Mouse (Mus musculus): Measurements from ENCODE around the gene Ksr1. TPM values are rescaled to one million over a fixed set of nuclear protein-coding genes. Genes with fewer than 3 reads are reported as not detected.

Gene Ksr1
- total RNA-seq (2023): 31.3 and 36.4 TPM in 2 replicates

DNA sequence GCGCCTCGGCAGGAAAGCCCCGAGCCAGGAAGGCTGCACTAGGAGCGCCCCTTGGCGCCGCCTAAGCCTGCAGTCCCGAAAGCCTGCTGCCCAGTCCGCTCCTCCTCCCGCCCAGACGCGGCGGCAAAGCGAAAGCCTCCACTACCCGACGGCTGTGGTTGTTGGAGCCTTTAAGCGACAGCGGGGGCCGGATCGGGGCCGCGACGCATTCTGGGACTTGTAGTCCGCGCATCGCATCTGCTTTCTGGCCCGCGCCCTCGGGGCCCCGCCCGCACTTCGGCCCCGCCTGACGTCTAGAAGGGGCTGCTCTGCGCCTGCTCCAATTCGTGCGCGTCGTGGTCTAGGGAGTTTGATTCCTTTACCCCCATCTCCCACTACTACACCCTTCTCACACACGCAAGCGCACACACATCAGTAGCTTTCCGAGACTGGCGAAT, at the start of gene Ksr1:
TSS of gene Ksr1 (minus strand) at position 77 of the 437 bp plus-strand sequence.

DNA sequence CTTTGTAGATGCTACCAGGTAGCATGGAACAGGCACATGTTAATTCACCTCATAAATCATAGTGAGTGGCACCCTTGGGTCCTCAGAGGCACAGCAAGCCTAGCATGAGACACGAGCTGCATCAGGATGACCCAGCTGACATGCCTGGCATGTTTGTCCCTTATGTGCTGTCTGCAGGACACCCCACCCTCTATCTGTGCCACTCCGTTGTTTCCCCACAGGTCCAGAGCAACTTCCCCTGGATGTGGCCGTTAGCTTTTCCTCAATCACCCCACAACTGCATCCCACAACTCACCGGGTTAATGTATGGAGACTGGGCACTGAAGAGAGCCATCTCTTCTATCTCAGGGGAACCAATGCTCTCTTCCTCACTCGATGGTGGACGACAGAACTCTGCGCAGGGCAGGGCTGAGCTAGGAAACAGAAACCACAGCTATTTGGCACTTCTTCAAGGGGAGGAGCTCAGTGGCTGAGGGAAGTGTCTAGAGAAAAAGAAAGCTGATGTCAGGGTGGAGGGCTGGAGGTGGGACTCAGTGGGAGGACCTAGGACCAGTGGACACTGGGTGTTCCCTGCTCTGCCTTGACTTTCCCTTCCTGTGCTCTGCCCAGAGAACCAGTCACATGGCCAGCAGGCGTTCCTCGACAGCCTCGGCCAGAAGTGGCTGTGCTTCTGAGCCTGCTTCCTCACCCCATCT, 161.6 kb downstream of the Ksr1 start, which contains the start of gene Lgals9:
TSS of gene Lgals9 (minus strand) at position 464 of the 695 bp plus-strand sequence.

Other genes with a start within 250 kb of the Ksr1 start
- gene Nos2, start 225.6 kb downstream of the Ksr1 start, total RNA-seq (2023): not detected in 2 replicates
- gene Lgals9, start 161.5 kb downstream of the Ksr1 start, total RNA-seq (2023): 113 and 141 TPM in 2 replicates
- gene Wsb1, start 108.3 kb upstream of the Ksr1 start, total RNA-seq (2023): 263 and 328 TPM in 2 replicates
- 0.77 and 4.8 TPM in 2 replicates for gene Gm9964, start 150.5 kb upstream of the Ksr1 start, total RNA-seq (2023)
- gene Nf1, start 193.3 kb upstream of the Ksr1 start, total RNA-seq (2023): 31.6 and 35.4 TPM in 2 replicates